Mouse (Mus musculus): ENCODE data around the gene Dhx16.
"Not testable (repeated sequence)": the region's sequence is repeated elsewhere in the genome, so short reads cannot be mapped to it uniquely, and the experiment has no call there.

The Dhx16 gene

DNA sequence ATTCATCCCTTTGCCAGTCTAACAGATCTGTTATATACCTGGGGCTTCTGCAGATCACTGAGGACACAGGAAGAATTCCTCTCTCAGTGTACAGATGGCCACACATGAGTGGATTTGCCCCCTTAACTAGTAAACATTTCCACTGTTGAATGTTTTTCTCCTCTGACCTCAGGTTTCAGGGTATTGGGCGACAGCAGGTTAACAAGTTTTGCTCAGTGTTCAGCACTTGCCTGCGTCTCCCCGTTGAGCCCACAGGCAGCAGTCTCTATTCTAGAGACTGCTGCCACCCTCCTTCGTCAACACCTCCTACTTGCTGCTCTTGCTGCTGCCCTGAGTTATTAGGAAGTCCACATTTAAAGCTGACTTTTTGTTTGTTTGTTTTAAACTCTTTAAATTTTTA is 42.1 kb downstream of the Dhx16 start:
- no peak for DNase-seq

GRCm38 (mm10) chr17:35922566-35922965 is 42.9 kb downstream of the Dhx16 start:
- no peak for DNase-seq

DNA sequence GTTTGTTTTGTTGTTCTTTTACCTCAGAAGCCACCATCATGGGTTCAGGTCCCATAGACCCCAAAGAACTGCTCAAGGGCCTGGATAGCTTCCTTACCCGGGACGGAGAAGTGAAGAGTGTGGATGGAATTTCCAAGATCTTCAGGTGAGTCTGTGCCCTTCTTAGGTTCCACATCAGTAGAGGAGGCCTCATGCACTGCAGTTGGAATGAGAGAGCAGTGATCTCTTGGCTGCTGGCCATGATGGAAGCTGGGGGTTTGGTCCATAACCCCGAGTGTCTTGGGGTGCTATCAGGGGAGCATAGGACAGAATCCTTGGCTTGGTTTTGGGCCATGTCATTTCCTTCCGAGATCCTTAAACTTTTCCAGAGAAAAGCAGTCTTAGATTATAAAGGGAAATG is 43.7 kb downstream of the Dhx16 start:
- DNase-seq = no peak

- DNase-seq = peak; percentile 57
These were observed 47.9 kb downstream of the Dhx16 start for GRCm38 (mm10) chr17:35927471-35927870.

DNA sequence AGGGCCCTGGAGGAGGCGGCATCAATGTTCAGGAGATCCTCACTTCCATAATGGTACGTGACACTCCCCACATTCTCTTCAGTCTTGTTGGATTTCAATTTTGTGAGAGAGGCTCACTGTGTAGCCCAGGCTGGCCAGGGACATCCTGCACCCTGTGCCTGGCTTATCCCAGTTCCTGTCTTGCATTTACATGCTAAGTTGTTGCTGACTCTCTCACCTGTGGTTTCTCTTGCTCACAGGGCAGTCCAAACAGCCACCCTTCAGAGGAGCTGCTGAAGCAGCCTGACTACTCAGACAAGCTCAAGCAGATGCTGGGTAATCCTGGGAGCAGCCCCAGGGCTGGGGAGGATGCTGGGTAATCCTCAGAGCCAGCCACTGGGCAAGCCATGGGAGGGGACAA is 49.9 kb downstream of the Dhx16 start:
- no peak for DNase-seq

DNA sequence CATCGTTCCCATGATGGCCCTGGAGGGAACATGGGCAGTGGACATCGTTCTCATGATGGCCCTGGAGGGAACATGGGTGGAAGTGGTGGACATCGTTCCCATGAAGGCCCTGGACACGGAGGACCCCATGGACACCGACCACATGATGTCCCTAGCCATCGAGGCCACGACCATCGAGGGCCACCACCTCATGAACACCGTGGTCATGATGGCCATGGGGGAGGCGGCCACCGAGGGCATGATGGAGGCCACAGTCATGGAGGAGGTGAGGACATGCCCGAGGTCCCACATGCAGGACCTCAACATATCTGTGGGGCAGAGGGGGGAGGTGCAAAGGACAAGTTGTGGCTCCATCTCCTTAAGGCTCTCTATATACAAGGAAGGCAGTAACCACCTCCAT is 51.0 kb downstream of the Dhx16 start:
- DNase-seq = no peak

DNA sequence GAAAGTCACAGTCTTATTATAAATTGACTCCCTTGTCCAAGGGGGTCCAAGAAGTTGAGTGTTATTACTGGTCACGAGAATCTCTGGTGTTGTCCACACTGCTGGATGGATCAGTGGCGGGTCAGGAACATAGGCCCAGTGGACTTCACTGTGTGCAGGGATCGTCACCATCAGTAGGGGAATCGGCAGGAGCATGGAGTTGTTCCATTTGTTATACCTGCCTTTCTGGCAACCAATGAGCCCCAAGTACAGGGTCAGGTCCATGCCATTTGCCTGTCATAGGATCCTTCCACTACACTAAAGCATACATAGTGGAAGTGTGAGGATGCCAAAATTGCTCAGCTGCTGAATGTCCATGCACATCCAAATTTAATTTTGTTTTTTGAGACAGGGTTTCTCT is 53.0 kb downstream of the Dhx16 start:
- DNase-seq = no peak

GRCm38 (mm10) chr17:35935763-35936162 is 56.1 kb downstream of the Dhx16 start:
- DNase-seq = not testable (repeated sequence)

DNA sequence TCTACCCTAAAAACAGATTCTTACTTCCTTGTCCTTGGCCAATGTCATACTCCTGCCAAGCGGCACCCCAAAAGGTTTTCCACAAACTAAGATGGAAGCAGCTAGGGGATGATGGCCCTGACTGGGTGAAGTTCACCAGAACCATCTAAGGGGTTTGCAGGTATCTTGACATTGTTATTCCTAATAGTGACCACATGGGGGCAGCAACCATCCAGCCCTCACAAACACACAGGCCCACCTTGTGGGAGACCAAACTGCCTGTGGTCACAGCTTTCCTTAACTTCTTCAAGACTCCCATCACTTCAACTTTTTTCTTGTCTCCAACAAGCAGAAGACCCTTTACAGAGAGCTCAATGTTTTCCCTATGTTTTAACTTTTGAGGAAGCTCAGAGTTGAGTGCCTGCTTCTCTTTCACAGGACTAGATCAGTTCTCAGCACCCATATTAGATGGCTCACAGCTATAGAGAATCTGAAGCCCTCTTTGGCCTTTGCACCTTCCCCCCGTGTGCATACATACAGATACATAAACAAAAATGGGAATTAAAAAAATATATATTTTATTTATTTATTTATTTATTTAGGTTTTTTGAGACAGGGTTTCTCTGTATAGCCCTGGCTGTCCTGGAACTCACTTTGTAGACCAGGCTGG is 58.2 kb downstream of the Dhx16 start:
- peak; percentile 55 for DNase-seq

- no peak for DNase-seq
These were observed 59.5 kb downstream of the Dhx16 start for GRCm38 (mm10) chr17:35939108-35939507.

- no peak for DNase-seq
These were observed 60.3 kb downstream of the Dhx16 start for GRCm38 (mm10) chr17:35939941-35940340.
